Mouse (Mus musculus) thymus, adult 2 months (tissue): ENCODE results near the gene Exoc2. TPM values are rescaled to one million over a fixed set of nuclear protein-coding genes. Genes with fewer than 3 reads are reported as not detected.

Experiments used
- DNase-seq: peaks from one replicate; pipeline ENCODE4 v3.0.0; 2021
- H3K27ac ChIP-seq: fragments of 200-500 bp; 2 replicates; pipeline ENCODE4 v1.5.1; 2012; ENCODE audit warnings: low read length, control low read depth; ENCODE audit not compliant: control insufficient read depth, insufficient read depth
- H3K27me3 ChIP-seq: fragments of 200-500 bp; 2 replicates; pipeline ENCODE4 v1.6.1; 2012; ENCODE audit warnings: mild to moderate bottlenecking, low read length, moderate library complexity, mixed read lengths; ENCODE audit not compliant: control insufficient read depth, insufficient read depth
- H3K36me3 ChIP-seq: fragments of 200-500 bp; 2 replicates; pipeline ENCODE4 v1.6.1; 2012; ENCODE audit warnings: mild to moderate bottlenecking, low read length, moderate library complexity; ENCODE audit not compliant: control insufficient read depth, insufficient read depth
- H3K4me1 ChIP-seq: fragments of 200-500 bp; replicated peaks from 2 replicates; pipeline ENCODE4 v1.6.1; 2012; ENCODE audit warnings: low read length; ENCODE audit not compliant: control insufficient read depth, insufficient read depth
- H3K4me3 ChIP-seq: fragments of 200-500 bp; 2 replicates; pipeline ENCODE4 v1.5.1; 2012; ENCODE audit warnings: mild to moderate bottlenecking, low read length, control low read depth, moderate library complexity; ENCODE audit not compliant: control insufficient read depth, insufficient read depth
- CTCF ChIP-seq: fragments of 200-500 bp; IDR thresholded peaks from 2 replicates; pipeline ENCODE4 v1.5.1; 2012; ENCODE audit warnings: mild to moderate bottlenecking, control low read depth, low read length, moderate library complexity, borderline replicate concordance; ENCODE audit not compliant: control insufficient read depth, poor library complexity, insufficient read depth; ENCODE audit errors: extremely low read depth
- POLR2A ChIP-seq: fragments of 200-500 bp; IDR thresholded peaks from 2 replicates; pipeline ENCODE4 v1.6.1; 2012; ENCODE audit warnings: mild to moderate bottlenecking, low read length, control low read depth, moderate library complexity; ENCODE audit not compliant: control insufficient read depth, poor library complexity, insufficient read depth; ENCODE audit errors: extremely low read depth
- WGBS: fragments of 180-500 bp; shearing (Covaris S2); methylation state at CpG from one replicate; pipeline ENCODE4 v1.1.7; 2018; 5-methylcytosine and 5-hydroxymethylcytosine counted together
- polyA plus RNA-seq: library from polyadenylated mRNA; depleted of rRNA; stranded (reverse); fragments of >200 nt; gene quantifications from 2 replicates; pipeline ENCODE4 v1.2.3, GENCODE M21; 2012

Exoc2 gene
- polyA plus RNA-seq, 1 experiment = 25.7 TPM

DNA sequence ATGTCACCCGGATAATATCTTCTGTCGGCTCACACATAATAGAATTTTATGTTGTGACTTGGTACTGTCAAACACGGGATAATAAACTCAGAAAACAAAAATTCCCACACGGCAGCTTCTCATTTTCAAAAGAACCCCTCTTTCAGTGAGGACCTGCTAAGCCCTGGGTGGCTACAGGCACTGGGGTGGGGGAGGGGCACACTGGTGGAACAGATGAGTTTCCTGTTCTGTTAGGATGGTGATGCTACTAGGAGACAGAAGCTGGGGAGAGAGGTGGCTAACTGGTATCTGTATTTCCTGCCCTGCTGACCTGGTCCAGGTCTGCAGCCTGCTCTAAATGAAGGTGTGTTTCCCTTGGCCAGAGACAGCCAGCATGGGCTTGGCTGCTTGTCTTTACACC is 172.0 kb downstream of the Exoc2 start:
- WGBS = 80% methylated on average over 4 of the region's 4 CpGs
- Histone ChIP-seq H3K4me1 (peaks cover 5% of the 10 kb centered on the region), H3K27ac (no peak overlapping the region), H3K36me3 (no peaks in the 10 kb centered on the region), H3K4me3 (no peak overlapping the region), H3K27me3 (no peaks in the 10 kb centered on the region)
- peak; percentile 56 for DNase-seq
- no peak for TF ChIP-seq CTCF
- no peak for TF ChIP-seq POLR2A

DNA sequence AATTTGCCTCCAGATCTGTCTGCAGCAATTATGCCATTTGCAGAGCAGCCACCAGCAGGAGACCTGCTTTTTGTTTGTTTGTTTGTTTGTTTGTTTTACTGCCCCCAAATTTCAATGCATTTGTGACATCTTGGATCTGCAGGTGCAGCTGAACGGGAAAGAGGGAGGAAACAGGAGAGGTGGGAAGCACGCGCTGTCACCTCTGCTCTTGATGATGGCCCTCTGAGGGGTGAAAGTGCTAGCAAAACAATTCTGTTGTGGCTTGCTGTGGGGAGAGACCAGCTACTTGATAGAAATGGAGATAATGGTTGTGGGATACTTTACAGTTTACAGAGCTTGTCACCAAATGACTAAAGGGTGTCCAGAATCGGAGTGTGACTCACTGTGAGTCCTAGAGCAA is 177.9 kb downstream of the Exoc2 start:
- peaks cover 24% of the 10 kb centered on the region for H3K4me1 ChIP-seq
- no peaks in the 10 kb centered on the region for H3K36me3 ChIP-seq
- H3K27me3 ChIP-seq = no peaks in the 10 kb centered on the region
- DNase-seq = no peak
- no peak overlapping the region for H3K27ac ChIP-seq
- H3K4me3 ChIP-seq = no peak overlapping the region
- TF ChIP-seq CTCF = no peak
- TF ChIP-seq POLR2A = no peak
- WGBS = 94% methylated on average over 4 of the region's 4 CpGs

DNA sequence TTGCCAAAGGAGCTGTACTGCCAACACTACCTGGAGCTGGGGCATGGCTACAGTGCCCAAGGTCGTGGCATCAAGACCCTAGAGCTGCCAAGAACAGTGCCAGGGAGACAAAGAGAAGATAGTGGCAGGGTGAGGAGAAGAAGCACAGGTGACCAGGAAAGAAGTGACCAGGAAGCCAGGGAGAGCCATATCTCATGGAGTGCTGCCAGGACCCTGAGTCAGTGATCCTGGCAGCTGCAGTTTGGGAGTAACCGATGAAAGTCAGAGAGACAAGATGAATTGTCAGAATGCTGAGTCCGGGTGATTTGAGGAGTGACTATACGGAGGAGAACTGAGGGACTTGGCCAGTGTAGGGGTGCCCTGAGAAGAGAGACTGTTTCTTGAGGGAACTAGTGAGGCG is 180.3 kb downstream of the Exoc2 start:
- Histone ChIP-seq H3K4me1 (peaks cover 24% of the 10 kb centered on the region), H3K4me3 (no peak overlapping the region), H3K27ac (no peak overlapping the region), H3K27me3 (no peaks in the 10 kb centered on the region), H3K36me3 (no peaks in the 10 kb centered on the region)
- no peak for DNase-seq
- TF ChIP-seq POLR2A (no peak), CTCF (no peak)
- WGBS = 94% methylated on average over 5 of the region's 5 CpGs

DNA sequence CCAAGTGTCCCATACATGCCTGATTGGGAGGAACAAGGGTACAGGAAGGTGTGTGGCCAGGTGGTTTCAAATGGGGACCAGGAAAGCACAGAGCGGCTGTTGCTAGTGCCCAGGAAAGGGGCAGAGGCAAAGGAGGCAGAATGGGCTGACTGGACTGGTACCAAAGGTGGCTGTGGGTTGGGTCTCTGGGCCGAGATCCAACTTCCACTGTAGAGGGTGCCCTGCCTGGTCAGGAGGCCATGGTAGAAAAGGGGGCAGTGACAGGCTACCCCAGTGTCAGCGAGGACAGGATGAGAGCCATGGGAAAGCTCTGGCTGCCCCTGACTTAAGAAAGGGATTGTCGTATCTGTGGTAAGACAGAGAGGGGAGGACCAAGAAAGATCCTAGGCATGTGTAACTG is 180.7 kb downstream of the Exoc2 start:
- TF ChIP-seq POLR2A (no peak), CTCF (no peak)
- peaks cover 24% of the 10 kb centered on the region for H3K4me1 ChIP-seq
- H3K4me3 ChIP-seq = no peak overlapping the region
- H3K27me3 ChIP-seq = no peaks in the 10 kb centered on the region
- no peak for DNase-seq
- no peak overlapping the region for H3K27ac ChIP-seq
- 91% methylated on average over 4 of the region's 4 CpGs for WGBS
- no peaks in the 10 kb centered on the region for H3K36me3 ChIP-seq

DNA sequence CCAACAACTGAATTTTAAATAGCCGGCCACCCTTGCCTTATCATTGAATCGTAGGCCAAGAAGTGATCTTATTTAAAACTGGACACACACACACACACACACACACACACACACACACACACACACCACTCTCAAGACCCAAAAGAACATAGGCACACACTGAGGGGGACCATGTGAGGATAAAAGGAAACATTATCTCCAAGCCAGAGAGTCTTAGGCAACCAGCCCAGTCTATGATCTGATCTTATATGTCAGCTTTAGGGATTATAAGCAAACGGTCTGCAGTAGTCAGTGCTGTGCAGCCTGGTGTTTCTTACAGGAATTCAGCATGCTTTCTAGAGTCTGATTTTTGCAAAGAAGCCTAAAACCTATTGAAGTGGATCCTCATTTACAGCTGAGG is 181.2 kb downstream of the Exoc2 start:
- no peak for TF ChIP-seq POLR2A
- H3K4me1 ChIP-seq = peaks cover 24% of the 10 kb centered on the region
- no peaks in the 10 kb centered on the region for H3K36me3 ChIP-seq
- WGBS = 51% methylated on average over 3 of the region's 3 CpGs
- no peaks in the 10 kb centered on the region for H3K27me3 ChIP-seq
- DNase-seq = no peak
- peak overlapping the region; percentile 49; the same call in 1 of the 2 replicates for H3K27ac ChIP-seq
- no peak overlapping the region for H3K4me3 ChIP-seq

DNA sequence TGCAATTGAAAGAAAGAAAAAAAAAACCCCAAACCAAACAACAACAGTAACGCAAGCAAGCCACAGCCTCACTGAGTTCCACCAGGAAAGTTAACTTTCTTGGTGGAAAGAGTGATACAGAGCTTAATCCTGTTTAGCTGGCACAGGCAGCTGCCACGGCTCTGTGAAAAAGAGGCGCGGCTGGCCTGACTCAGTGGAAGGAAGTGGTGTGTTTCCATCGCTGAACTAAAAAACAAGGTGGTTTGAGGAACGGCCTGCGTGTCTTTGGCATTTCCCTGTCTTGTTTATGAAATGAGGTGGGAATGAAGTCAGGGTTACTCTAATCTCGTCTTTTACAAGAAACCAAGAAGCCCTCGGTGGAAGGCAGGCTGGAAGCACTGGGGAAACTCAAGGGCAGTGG is 181.6 kb downstream of the Exoc2 start:
- H3K27me3 ChIP-seq = no peaks in the 10 kb centered on the region
- TF ChIP-seq CTCF (no peak), POLR2A (no peak)
- no peaks in the 10 kb centered on the region for H3K36me3 ChIP-seq
- H3K4me3 ChIP-seq = no peak overlapping the region
- peaks cover 24% of the 10 kb centered on the region for H3K4me1 ChIP-seq
- peak overlapping the region; percentile 49; the same call in 1 of the 2 replicates for H3K27ac ChIP-seq
- peak; percentile 55 for DNase-seq
- 3% methylated on average over 9 of the region's 9 CpGs for WGBS

DNA sequence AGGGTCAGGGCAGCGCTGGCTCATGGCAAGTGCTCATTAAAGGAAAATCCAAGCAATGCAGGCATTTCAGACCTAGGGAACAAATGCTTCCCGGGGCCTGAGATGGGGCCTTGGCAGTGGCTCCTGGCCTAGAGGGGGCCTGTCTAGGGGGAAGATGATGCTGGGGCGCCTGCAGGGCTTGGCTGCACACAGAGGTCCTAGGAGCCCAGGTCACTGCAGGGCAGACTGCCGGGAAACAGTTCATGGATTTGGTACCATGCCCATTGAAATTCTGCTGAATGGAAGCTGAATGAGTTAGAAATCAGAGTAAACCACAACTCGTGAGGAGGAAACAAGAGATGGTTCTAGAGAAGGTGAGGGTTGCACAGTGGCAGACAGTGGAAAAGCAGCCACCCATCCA is 183.9 kb downstream of the Exoc2 start:
- no peaks in the 10 kb centered on the region for H3K36me3 ChIP-seq
- no peaks in the 10 kb centered on the region for H3K27me3 ChIP-seq
- no peak for DNase-seq
- TF ChIP-seq POLR2A (no peak), CTCF (no peak)
- no peak overlapping the region for H3K27ac ChIP-seq
- no peak overlapping the region for H3K4me3 ChIP-seq
- 87% methylated on average over 5 of the region's 5 CpGs for WGBS
- H3K4me1 ChIP-seq = peaks cover 41% of the 10 kb centered on the region

DNA sequence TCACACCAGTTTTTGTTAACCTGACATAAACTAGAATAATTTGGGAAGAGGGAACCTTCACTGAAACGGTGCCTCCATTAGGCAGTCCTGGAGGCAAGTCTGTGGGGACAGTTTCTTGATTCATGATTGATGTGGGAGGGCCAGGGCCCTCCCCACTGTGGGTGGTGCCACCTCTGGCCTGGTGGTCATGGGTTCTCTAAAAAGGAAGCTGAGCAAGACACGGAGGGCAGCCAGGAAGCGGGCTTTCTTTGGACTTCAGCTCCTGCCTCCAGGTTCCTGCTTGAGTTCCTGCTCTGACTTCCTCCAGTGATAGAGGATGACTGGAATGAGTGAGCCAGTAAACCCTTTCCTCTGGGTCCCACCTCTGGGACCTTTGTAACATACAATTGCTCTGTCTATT is 185.5 kb downstream of the Exoc2 start:
- Histone ChIP-seq H3K4me1 (peaks cover 38% of the 10 kb centered on the region), H3K27ac (no peak overlapping the region), H3K36me3 (no peaks in the 10 kb centered on the region), H3K27me3 (no peaks in the 10 kb centered on the region), H3K4me3 (no peak overlapping the region)
- TF ChIP-seq CTCF (no peak), POLR2A (no peak)
- WGBS = 75% methylated on average over 3 of the region's 3 CpGs
- no peak for DNase-seq
